Mouse (Mus musculus) testis, adult 2 months (tissue): ENCODE results near the gene Padi1.

Experiments used
- CTCF ChIP-seq: fragments of 200-500 bp; IDR thresholded peaks from 2 replicates; pipeline ENCODE4 v1.5.1; 2012; ENCODE audit warnings: low read depth, mild to moderate bottlenecking, inconsistent platforms, low read length, moderate library complexity; ENCODE audit not compliant: control insufficient read depth, insufficient read depth, insufficient replicate concordance
- POLR2A ChIP-seq: fragments of 200-500 bp; IDR thresholded peaks from 2 replicates; pipeline ENCODE4 v1.6.1; 2012; ENCODE audit warnings: low read depth, mild to moderate bottlenecking, inconsistent platforms, low read length, moderate library complexity; ENCODE audit not compliant: control insufficient read depth

DNA sequence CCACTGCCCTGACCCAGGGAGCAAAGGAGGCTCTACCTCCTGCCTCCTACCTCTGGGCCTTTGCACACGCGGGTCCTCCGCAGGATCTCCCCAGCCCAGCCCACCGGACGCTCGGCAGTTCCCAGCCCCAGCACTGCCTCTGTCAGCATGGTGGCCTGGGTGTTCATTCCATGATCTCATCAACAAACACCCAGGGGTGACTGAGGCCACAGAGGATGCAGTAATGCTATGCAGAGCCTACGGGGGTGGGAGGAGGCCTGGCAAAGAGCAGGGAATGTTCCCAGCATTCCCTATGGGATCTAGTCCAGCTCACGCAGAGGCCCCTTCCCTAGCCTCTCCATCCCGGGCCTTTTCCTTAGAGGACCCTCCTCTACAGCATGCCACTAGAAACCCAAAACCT is 50.9 kb downstream of the Padi1 start:
- TF ChIP-seq CTCF (no peak), POLR2A (no peak)
